Mouse (Mus musculus): ENCODE results near the gene Acox1. TPM values are rescaled to one million over a fixed set of nuclear protein-coding genes. Genes with fewer than 3 reads are reported as not detected.

Gene Acox1
- 29.0 and 31.0 TPM in 2 replicates for polyA plus RNA-seq (2015; fragmentation: Nextera tagmentation; extraction: Ambion mirVana)

DNA sequence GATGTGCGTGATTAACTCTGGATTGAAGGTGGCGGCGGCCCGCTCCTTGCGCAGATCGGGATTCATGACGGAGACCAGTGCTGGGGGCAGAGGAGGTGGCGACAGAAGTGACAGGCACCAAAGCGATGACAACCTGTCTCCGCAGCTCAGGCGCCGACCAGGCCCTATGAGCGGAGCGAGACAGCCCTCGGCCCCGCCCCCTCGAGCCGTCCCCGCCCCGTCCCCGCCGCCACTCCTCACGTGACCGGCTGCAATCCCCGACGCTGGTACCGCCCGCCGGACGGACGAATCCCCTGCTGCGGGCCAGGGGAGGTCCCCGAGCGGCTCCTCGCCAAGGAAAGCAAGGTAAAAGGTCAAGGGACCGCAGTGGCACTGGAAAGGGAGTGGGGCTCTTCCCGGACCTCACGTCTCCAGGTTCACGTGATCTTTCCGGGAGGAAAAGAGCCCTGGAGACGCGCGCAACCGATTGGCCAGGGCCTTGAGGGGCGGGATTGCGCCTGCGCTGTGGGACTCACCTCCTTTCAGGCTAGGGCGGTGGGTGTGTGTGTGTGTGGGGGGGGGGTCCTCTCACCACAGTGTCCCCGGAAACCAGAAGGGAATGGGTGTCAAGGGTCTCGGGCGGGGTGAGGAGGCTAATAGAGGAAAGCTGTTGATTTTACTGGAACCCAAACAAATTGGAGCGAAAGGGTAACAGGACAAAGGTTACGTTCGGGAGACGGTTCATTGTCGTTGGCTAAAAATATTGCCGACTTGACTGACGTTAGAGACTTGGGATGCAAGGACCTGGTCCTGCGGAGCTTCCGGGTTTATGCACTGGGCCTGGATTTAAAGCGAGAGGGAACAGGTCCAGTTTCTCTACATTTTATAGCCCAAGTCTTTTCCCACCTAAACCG, at the start of gene Acox1, which contains the start of gene Ten1:
Acox1 (minus strand) TSS at position 407 of the 893 bp plus-strand sequence.
Ten1 (plus strand) TSS at position 217 of the 893 bp plus-strand sequence.
- WGBS: under 1% methylated on average over 62 of the region's 62 CpGs
- ATAC-seq (ENCODE audit: extremely low read depth, insufficient number of reproducible peaks, low FRiP score, low TSS enrichment): peak; percentile 96
- H3K4me1 ChIP-seq: peaks cover 31% of the 10 kb centered on the region

DNA sequence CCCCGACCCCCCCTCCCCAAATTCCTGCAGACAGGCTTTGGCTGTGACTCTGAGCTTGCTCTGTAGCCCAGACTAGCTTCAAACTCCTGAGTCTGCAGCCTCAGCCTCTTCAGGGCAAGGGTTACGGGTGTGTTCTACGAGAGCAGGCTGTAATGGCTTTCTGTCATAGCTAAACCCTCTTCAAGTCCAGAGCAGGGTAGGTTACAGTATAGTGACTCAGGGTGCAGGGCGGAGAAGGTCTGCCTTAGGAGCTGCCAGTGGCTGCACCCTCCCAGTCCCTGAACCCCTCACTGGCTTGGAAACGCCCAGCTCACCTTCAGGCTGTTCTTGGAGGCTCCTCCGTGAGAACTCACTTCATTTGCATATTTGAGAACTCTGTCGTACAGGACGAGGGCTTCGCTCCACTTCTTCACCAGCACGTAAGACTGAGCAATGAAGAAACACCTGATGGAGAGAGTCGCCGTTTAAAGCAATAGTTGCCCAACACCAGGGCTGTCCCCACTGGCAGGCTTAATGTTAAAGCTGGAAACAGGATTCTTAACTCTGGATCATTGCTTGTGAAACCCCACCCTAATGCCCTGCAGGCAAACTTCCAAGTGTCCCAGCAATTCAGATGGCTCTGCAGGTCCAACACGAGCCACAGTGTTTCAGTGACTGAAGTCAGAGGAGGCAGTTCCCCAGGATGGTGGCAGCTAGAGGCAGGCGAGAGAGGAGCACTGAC, 48.8 kb upstream of the Acox1 start:
- H3K4me3 ChIP-seq: no peak overlapping the region
- WGBS: 87% methylated on average over 14 of the region's 14 CpGs

More for the DNA sequence above, at the start of gene Acox1, which contains the start of gene Ten1:
- H3K9me3 ChIP-seq: no peaks in the 10 kb centered on the region
- H3K9ac ChIP-seq: peak within 1 kb of the TSS; percentile 92
- peak within 1 kb of the TSS; percentile 74 for H3K4me3 ChIP-seq
- peaks cover 39% of the 10 kb centered on the region for H3K36me3 ChIP-seq
- no peaks in the 10 kb centered on the region for H3K27me3 ChIP-seq (replicated peaks)
- H3K27ac ChIP-seq (replicated peaks): peak within 1 kb of the TSS; percentile 97
- H3K4me2 ChIP-seq: peak within 1 kb of the TSS; percentile 76

DNA sequence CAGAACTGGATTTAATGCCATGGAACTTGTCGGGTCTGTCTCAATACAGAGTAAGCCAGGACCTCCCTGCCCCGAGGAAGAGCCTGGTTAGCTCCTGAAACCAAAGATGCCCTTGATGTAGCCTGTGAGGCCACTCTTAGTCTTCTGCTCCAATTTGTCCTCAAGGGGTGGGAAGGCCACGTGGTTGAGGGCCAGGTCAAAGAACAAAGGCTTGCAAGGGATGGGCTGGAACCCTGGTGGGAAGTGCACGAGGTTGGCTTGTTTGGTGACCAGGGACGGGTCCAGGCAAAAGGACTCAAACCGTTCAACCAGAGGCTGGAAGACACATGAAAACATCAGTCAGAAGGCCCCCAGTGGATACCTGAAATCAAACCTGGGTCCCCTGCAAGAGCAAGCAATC, 46.8 kb upstream of the Acox1 start:
- Histone ChIP-seq H3K36me3 (peaks cover 84% of the 10 kb centered on the region), H3K4me2 (no peak overlapping the region), H3K27ac (replicated peaks) (no peak overlapping the region), H3K27me3 (replicated peaks) (no peaks in the 10 kb centered on the region), H3K9me3 (no peaks in the 10 kb centered on the region), H3K4me1 (peaks cover 3% of the 10 kb centered on the region; the same call in 1 of the 2 replicates), H3K4me3 (no peak overlapping the region), H3K9ac (no peak overlapping the region)
- WGBS: 82% methylated on average over 6 of the region's 6 CpGs
- ATAC-seq (ENCODE audit: extremely low read depth, insufficient number of reproducible peaks, low FRiP score, low TSS enrichment): no peak

More for the DNA sequence above, 48.8 kb upstream of the Acox1 start:
- H3K27me3 ChIP-seq (replicated peaks): no peaks in the 10 kb centered on the region
- ATAC-seq (ENCODE audit: extremely low read depth, insufficient number of reproducible peaks, low FRiP score, low TSS enrichment): no peak
- H3K27ac ChIP-seq (replicated peaks): no peak overlapping the region
- peaks cover 100% of the 10 kb centered on the region for H3K36me3 ChIP-seq
- H3K9ac ChIP-seq: no peak overlapping the region
- no peak overlapping the region for H3K4me2 ChIP-seq
- no peaks in the 10 kb centered on the region for H3K9me3 ChIP-seq
- H3K4me1 ChIP-seq: peaks cover 19% of the 10 kb centered on the region

- WGBS: 78% methylated on average over 8 of the region's 8 CpGs
- no peak overlapping the region for H3K9ac ChIP-seq
- H3K27me3 ChIP-seq (replicated peaks): peaks cover 2% of the 10 kb centered on the region; the same call in 1 of the 2 replicates
- H3K4me3 ChIP-seq: no peak overlapping the region
- no peak overlapping the region for H3K4me2 ChIP-seq
- H3K36me3 ChIP-seq: peaks cover 74% of the 10 kb centered on the region
- no peaks in the 10 kb centered on the region for H3K9me3 ChIP-seq
- no peaks in the 10 kb centered on the region for H3K4me1 ChIP-seq
- H3K27ac ChIP-seq (replicated peaks): no peak overlapping the region
- ATAC-seq (ENCODE audit: extremely low read depth, insufficient number of reproducible peaks, low FRiP score, low TSS enrichment): no peak
Observed at GRCm38 (mm10) chr11:116244580-116244979, 45.7 kb upstream of the Acox1 start.

- Histone ChIP-seq H3K4me2 (no peak overlapping the region), H3K27ac (replicated peaks) (no peak overlapping the region), H3K4me3 (no peak overlapping the region), H3K9ac (no peak overlapping the region), H3K9me3 (no peaks in the 10 kb centered on the region), H3K36me3 (peaks cover 46% of the 10 kb centered on the region), H3K27me3 (replicated peaks) (peaks cover 28% of the 10 kb centered on the region), H3K4me1 (peaks cover 10% of the 10 kb centered on the region)
- no peak for ATAC-seq (ENCODE audit: extremely low read depth, insufficient number of reproducible peaks, low FRiP score, low TSS enrichment)
- WGBS: 59% methylated on average over 12 of the region's 12 CpGs
Observed at GRCm38 (mm10) chr11:116241744-116242235, 42.9 kb upstream of the Acox1 start.

GRCm38 (mm10) chr11:116239797-116240196, 41.0 kb upstream of the Acox1 start:
- no peak overlapping the region for H3K9ac ChIP-seq
- peaks cover 26% of the 10 kb centered on the region for H3K36me3 ChIP-seq
- 20% methylated on average over 7 of the region's 7 CpGs for WGBS
- H3K9me3 ChIP-seq: no peaks in the 10 kb centered on the region
- H3K4me2 ChIP-seq: no peak overlapping the region
- ATAC-seq (ENCODE audit: extremely low read depth, insufficient number of reproducible peaks, low FRiP score, low TSS enrichment): no peak
- H3K4me3 ChIP-seq: no peak overlapping the region
- no peak overlapping the region for H3K27ac ChIP-seq (replicated peaks)
- peaks cover 10% of the 10 kb centered on the region for H3K4me1 ChIP-seq
- peaks cover 48% of the 10 kb centered on the region for H3K27me3 ChIP-seq (replicated peaks)

DNA sequence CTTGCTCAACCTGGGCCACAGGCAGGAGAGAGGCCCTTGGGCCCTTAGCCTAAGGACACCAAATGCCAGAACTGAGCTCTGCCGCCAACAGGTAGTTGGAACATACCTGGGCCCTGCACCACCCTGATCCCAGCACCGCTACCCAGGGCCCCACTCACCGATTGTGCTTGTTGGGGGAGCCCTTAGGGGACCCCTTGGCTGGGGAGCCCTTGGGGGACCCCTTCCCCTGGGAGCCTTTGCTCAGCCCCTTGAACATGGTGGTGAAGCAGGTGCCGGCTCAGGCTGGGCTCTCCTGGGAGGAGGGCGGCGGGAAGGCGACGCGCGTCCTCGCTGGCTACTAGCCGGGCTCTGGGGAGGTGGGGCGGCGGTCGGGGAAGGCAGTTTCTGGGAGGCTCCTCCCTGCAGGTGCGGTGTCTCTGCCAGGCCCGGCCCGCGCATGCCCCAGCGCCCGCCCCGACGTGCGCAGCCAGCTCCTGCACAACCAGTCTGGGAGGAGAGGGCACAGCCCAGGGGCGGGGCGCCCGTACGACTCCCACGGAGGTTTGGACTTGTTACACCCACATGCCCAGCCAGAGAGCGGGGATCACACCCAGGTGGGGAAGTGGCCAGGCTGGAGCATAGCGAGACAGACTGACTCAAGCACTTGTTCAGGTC, 39.0 kb upstream of the Acox1 start, which contains the start of gene Evpl:
Evpl (minus strand) TSS at position 336 of the 654 bp plus-strand sequence.
- H3K4me2 ChIP-seq: peak within 1 kb of the TSS; percentile 62
- H3K36me3 ChIP-seq: peaks cover 7% of the 10 kb centered on the region
- ATAC-seq (ENCODE audit: extremely low read depth, insufficient number of reproducible peaks, low FRiP score, low TSS enrichment): no peak
- WGBS: 20% methylated on average over 31 of the region's 31 CpGs
- peaks cover 10% of the 10 kb centered on the region for H3K4me1 ChIP-seq
- no peak within 1 kb of the TSS for H3K27ac ChIP-seq (replicated peaks)
- H3K27me3 ChIP-seq (replicated peaks): peaks cover 67% of the 10 kb centered on the region
- no peaks in the 10 kb centered on the region for H3K9me3 ChIP-seq
- H3K9ac ChIP-seq: peak within 1 kb of the TSS; percentile 64
- H3K4me3 ChIP-seq: peak within 1 kb of the TSS; percentile 31

GRCm38 (mm10) chr11:116234901-116235300, 36.1 kb upstream of the Acox1 start:
- no peak overlapping the region for H3K9ac ChIP-seq
- no peak for ATAC-seq (ENCODE audit: extremely low read depth, insufficient number of reproducible peaks, low FRiP score, low TSS enrichment)
- H3K4me2 ChIP-seq: no peak overlapping the region
- H3K9me3 ChIP-seq: no peaks in the 10 kb centered on the region
- peaks cover 77% of the 10 kb centered on the region for H3K27me3 ChIP-seq (replicated peaks)
- WGBS: 74% methylated on average over 8 of the region's 8 CpGs
- peaks cover 15% of the 10 kb centered on the region for H3K4me1 ChIP-seq
- H3K27ac ChIP-seq (replicated peaks): no peak overlapping the region
- no peak overlapping the region for H3K4me3 ChIP-seq
- no peaks in the 10 kb centered on the region for H3K36me3 ChIP-seq

DNA sequence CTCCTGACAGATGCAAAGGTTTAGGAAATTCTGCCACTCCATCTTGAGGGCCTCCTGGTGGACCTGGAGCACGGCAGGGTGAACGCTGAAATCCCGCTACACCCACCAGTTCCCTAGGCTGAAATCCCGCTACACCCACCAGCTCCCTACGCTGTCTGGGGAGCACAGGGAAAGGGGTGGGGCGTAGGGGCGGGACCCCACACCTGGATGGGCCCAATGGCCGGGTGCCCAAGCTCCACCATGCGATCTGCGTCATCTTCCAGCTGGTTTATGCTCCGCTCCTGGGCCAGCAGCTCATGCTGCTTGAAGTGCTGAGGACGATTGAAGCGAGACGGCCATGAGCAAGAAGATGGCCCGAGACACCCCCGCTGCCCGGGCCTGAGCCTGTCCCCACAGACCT, 33.6 kb upstream of the Acox1 start:
- 19% methylated on average over 17 of the region's 17 CpGs for WGBS
- peaks cover 6% of the 10 kb centered on the region; the same call in 1 of the 2 replicates for H3K4me1 ChIP-seq
- H3K4me2 ChIP-seq: peak overlapping the region; percentile 54
- no peak for ATAC-seq (ENCODE audit: extremely low read depth, insufficient number of reproducible peaks, low FRiP score, low TSS enrichment)
- peak overlapping the region; percentile 64 for H3K9ac ChIP-seq
- peak overlapping the region; percentile 26 for H3K4me3 ChIP-seq
- H3K9me3 ChIP-seq: no peaks in the 10 kb centered on the region
- H3K27ac ChIP-seq (replicated peaks): no peak overlapping the region
- H3K27me3 ChIP-seq (replicated peaks): peaks cover 71% of the 10 kb centered on the region
- no peaks in the 10 kb centered on the region for H3K36me3 ChIP-seq

DNA sequence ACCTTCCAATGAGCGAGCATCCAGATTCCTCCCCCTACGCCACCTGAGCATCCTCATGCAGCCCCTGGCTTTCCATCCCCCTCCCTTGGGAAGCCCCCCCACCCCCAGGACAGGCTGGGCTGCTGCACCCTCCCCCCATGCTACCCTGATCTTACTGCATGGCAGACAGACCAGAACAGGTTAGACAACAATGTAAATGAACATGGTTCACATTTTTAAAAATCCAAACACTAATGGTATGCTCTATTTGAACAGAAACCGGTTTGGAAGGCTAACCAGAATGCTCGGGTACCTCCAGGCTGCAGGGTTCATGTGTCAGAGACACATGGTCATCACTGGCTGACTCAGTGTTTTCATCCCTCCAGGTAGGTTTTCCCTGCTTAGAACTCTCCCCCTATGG, 29.9 kb upstream of the Acox1 start:
- Histone ChIP-seq H3K4me3 (no peak overlapping the region), H3K27ac (replicated peaks) (no peak overlapping the region), H3K27me3 (replicated peaks) (peaks cover 55% of the 10 kb centered on the region), H3K4me2 (no peak overlapping the region), H3K4me1 (peaks cover 6% of the 10 kb centered on the region; the same call in 1 of the 2 replicates), H3K9ac (no peak overlapping the region), H3K36me3 (no peaks in the 10 kb centered on the region), H3K9me3 (no peaks in the 10 kb centered on the region)
- ATAC-seq (ENCODE audit: extremely low read depth, insufficient number of reproducible peaks, low FRiP score, low TSS enrichment): no peak
- 73% methylated on average over 4 of the region's 4 CpGs for WGBS

Data from heart, embryonic 13.5 days (tissue).